Mouse (Mus musculus) CH12.LX (cell line): ENCODE data around the gene Sh3bp2.

Experiments used
- E2F4 ChIP-seq: IDR thresholded peaks from 2 replicates; pipeline ENCODE4 v1.6.1; 2011; ENCODE audit warnings: low read depth, low read length, improper control_type of control experiment; ENCODE audit not compliant: insufficient replicate concordance
- GABPA ChIP-seq: IDR thresholded peaks from 2 replicates; pipeline ENCODE4 v1.6.1; 2012; ENCODE audit warnings: low read depth, low read length, improper control_type of control experiment, inconsistent platforms; ENCODE audit not compliant: insufficient replicate concordance
- RCOR1 ChIP-seq: conservative IDR thresholded peaks from 2 replicates; pipeline ENCODE4 v1.6.1; 2012; ENCODE audit warnings: low read depth, mild to moderate bottlenecking, inconsistent platforms, low read length, improper control_type of control experiment

GRCm38 (mm10) chr5:34539121-34539520 lies 13.5 kb downstream of the Sh3bp2 start:
- TF ChIP-seq E2F4 (no peak), RCOR1 (no peak), GABPA (no peak)
